Mouse (Mus musculus) brain, embryonic 14.5 days (tissue): ENCODE data around the gene Gnmt. TPM values are rescaled to one million over a fixed set of nuclear protein-coding genes. Genes with fewer than 3 reads are reported as not detected.
A peak's percentile ranks its signal among the peaks of the same experiment; 100 is the strongest.

ENCODE experiments used
- DNase-seq: peaks from one replicate; pipeline ENCODE4 v3.0.0-alpha.2; 2011; ENCODE audit warnings: low read depth
- CTCF ChIP-seq: fragments of 200-500 bp; IDR thresholded peaks from 2 replicates; pipeline ENCODE4 v1.5.1; 2012; ENCODE audit warnings: inconsistent platforms, mild to moderate bottlenecking, moderate library complexity, borderline replicate concordance; ENCODE audit not compliant: insufficient read depth, insufficient read length; ENCODE audit errors: extremely low read depth
- POLR2A ChIP-seq: fragments of 200-500 bp; IDR thresholded peaks from 2 replicates; pipeline ENCODE4 v1.6.1; 2012; ENCODE audit warnings: mild to moderate bottlenecking, inconsistent platforms, borderline replicate concordance; ENCODE audit not compliant: poor library complexity, insufficient read depth, insufficient read length, severe bottlenecking; ENCODE audit errors: extremely low read depth
- polyA plus RNA-seq: library from polyadenylated mRNA; depleted of rRNA; stranded (reverse); fragments of >200 nt; gene quantifications from 2 replicates; pipeline ENCODE4 v1.2.3, GENCODE M21; 2012

The Gnmt gene
- polyA plus RNA-seq, 1 experiment, result 1.5 TPM

GRCm38 (mm10) chr17:46699912-46700311 is 29.1 kb downstream of the Gnmt start:
- no peak for DNase-seq
- TF ChIP-seq CTCF (no peak), POLR2A (no peak)

GRCm38 (mm10) chr17:46699245-46699644 is 29.7 kb downstream of the Gnmt start:
- TF ChIP-seq POLR2A, result no peak
- TF ChIP-seq CTCF, result no peak
- no peak for DNase-seq

- no peak for TF ChIP-seq CTCF
- no peak for TF ChIP-seq POLR2A
- DNase-seq, result no peak
Observed at GRCm38 (mm10) chr17:46698515-46698914, 30.5 kb downstream of the Gnmt start.

- peak; percentile 31 for DNase-seq
- TF ChIP-seq CTCF (no peak), POLR2A (no peak)
Observed at GRCm38 (mm10) chr17:46694517-46695063, 34.4 kb downstream of the Gnmt start.

- no peak for DNase-seq
- TF ChIP-seq POLR2A (no peak), CTCF (no peak)
Observed at GRCm38 (mm10) chr17:46691390-46691789, 37.6 kb downstream of the Gnmt start.

- no peak for TF ChIP-seq POLR2A
- TF ChIP-seq CTCF, result no peak
Observed at GRCm38 (mm10) chr17:46690665-46691064, 38.3 kb downstream of the Gnmt start.

GRCm38 (mm10) chr17:46685913-46686312 is 43.1 kb downstream of the Gnmt start:
- no peak for TF ChIP-seq POLR2A
- no peak for TF ChIP-seq CTCF
- DNase-seq, result no peak

More at GRCm38 (mm10) chr17:46690665-46691064, 38.3 kb downstream of the Gnmt start:
- no peak for DNase-seq

GRCm38 (mm10) chr17:46682654-46683389 is 46.1 kb downstream of the Gnmt start:
- no peak for DNase-seq
- TF ChIP-seq POLR2A (no peak), CTCF (no peak)

GRCm38 (mm10) chr17:46681466-46682118 is 47.4 kb downstream of the Gnmt start:
- TF ChIP-seq CTCF (no peak), POLR2A (no peak)
- no peak for DNase-seq

GRCm38 (mm10) chr17:46680760-46681373 is 48.1 kb downstream of the Gnmt start, which contains the start of gene Klhdc3:
Gene Klhdc3 (minus strand): TSS chr17:46680914.
- peak; percentile 100 for DNase-seq
- TF ChIP-seq CTCF (no peak), POLR2A (peak; percentile 44; the same call in 1 of the 2 replicates)

- no peak for DNase-seq
- TF ChIP-seq POLR2A (no peak), CTCF (peak; percentile 32; the same call in 1 of the 2 replicates)
Observed at GRCm38 (mm10) chr17:46679843-46680759, 48.9 kb downstream of the Gnmt start.

- DNase-seq, result no peak
- TF ChIP-seq CTCF, result no peak
- TF ChIP-seq POLR2A, result no peak
Observed at GRCm38 (mm10) chr17:46678911-46679310, 50.1 kb downstream of the Gnmt start.
